ENCODE assay signal across 8 mouse cellular contexts in the genomic region with DNA sequence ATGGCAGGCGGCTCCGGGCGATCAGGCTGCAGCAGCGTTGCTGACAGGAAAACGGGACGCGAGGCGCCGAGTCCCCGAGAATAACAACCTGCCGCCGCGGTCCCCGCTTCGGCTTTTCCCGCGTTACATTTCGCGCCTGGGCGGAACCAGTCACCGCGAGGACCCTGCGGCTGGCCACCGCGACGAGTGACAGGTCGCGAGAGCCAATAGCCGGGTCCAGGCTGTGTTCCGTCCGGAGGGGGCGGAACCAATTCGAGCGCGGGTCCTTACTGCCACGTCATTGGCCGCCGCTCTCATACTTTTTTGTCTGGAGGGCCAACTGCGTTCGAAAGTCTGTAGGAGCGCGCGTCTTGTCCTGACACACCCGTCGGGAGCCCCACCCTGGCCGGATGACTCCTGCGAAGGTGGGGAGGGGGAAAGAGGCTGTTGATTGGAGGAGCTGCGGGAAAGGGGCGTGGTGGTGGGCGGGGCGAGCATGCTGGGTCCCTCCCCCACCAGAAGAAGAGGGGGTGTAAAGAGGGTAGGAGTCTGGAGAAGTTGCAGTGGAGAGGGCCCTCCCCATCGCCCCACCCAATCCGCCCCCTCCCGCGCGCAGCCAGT. TPM values are rescaled to one million over a fixed set of nuclear protein-coding genes. Genes with fewer than 3 reads are reported as not detected.
DNase-seq lines count a peak whose midpoint lies in the region; ATAC-seq lines count a peak whose summit lies in the region.

Zfp367 (minus strand) TSS at position 120 of the 600 bp plus-strand sequence.

- ATAC-seq in hindbrain, embryonic 15.5 days (ENCODE audit: low FRiP score, low read depth): peak; percentile 98

- peak within 1 kb of the TSS; percentile 65 for H3K27ac ChIP-seq in hindbrain, embryonic 15.5 days (replicated peaks)

- peak within 1 kb of the TSS; percentile 74 for H3K4me3 ChIP-seq in hindbrain, embryonic 15.5 days

- no peaks in the 10 kb centered on the region for H3K36me3 ChIP-seq in hindbrain, embryonic 15.5 days

- no peaks in the 10 kb centered on the region for H3K27me3 ChIP-seq in hindbrain, embryonic 15.5 days

- peak within 1 kb of the TSS; percentile 89 for H3K4me2 ChIP-seq in hindbrain, embryonic 15.5 days

- no peaks in the 10 kb centered on the region for H3K9me3 ChIP-seq in hindbrain, embryonic 15.5 days

- H3K4me1 ChIP-seq in hindbrain, embryonic 15.5 days (replicated peaks): peaks cover 16% of the 10 kb centered on the region

- peak within 1 kb of the TSS; percentile 57 for H3K9ac ChIP-seq in hindbrain, embryonic 15.5 days

- under 1% methylated on average over 53 of the region's 56 CpGs for WGBS in hindbrain, embryonic 15.5 days

- peak; percentile 99 for DNase-seq in T-cell, adult 2 months (ENCODE audit: low spot score)
- peak; percentile 93 to 94 for DNase-seq in cerebellum, postnatal 36 days
- DNase-seq in frontal cortex, postnatal 36 days (ENCODE audit: low spot score in 2 of 2): peak; percentile 93 to 97
- peak; percentile 95 for DNase-seq in left cerebral cortex, adult 11 months (ENCODE audit: low spot score)
- DNase-seq in lung, postnatal 4 days: peak; percentile 98 to 99
- DNase-seq in retina, postnatal 7 days (ENCODE audit: low read depth, low spot score): peak; percentile 86
- peak; percentile 94 for DNase-seq in urinary bladder, adult 2 months (ENCODE audit: low spot score)

RNA-seq across cellular contexts. Expression of gene Zfp367, which starts in this region (rescaled TPM):
- 6.4 and 7.7 TPM in 2 replicates for polyA plus RNA-seq in hindbrain, embryonic 15.5 days (2015; fragmentation: Nextera tagmentation; extraction: Ambion mirVana)
- polyA plus RNA-seq in urinary bladder, adult 2 months (2012; rRNA removed): 30.0 and 38.1 TPM in 2 replicates

Comparison
In these comparisons a context has a peak if more than half of its experiments do, and no peak if none do; other contexts are left out.
1. Peak in every context shown above with its lines: DNase-seq, ATAC-seq, H3K4me3 ChIP-seq and H3K27ac ChIP-seq.